Mouse (Mus musculus): ENCODE results near the gene Lrrc74b. TPM values are rescaled to one million over a fixed set of nuclear protein-coding genes. Genes with fewer than 3 reads are reported as not detected.
A peak's percentile ranks its signal among the peaks of the same experiment; 100 is the strongest.

Lrrc74b gene
- total RNA-seq, 4 experiments from 2014 or later, result 0.91 to 1.6 (median 1.4) TPM

DNA sequence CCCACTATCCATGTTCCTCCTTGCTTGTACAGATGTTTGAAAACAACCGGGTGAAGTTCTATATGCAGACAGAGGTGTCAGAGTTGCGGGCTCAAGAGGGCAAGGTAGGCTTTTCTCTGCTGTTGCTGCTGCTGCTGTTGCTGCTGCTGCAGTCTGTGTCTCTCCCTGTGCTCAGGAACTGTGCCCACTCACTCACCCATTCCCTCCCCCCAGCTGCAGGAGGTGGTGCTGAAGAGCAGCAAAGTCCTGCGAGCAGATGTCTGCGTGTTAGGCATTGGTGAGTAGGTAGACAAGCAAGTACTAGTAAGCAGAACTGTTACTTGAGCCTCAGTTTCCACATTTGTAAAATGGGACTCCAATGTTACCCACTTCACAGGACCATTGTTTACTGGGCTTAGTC, 58.4 kb downstream of the Lrrc74b start:
- no peak for DNase-seq (ENCODE audit: low spot score in 2 of 2)

- DNase-seq (ENCODE audit: low spot score in 2 of 2), result no peak
These were observed 61.7 kb downstream of the Lrrc74b start for GRCm38 (mm10) chr16:17499249-17499883.

GRCm38 (mm10) chr16:17496499-17497305, 64.3 kb downstream of the Lrrc74b start:
- peak; percentile 91 to 92 for DNase-seq (ENCODE audit: low spot score in 2 of 2)

Other genes with a start within 250 kb of the Lrrc74b start
- 1 to 10 TPM; 1.6 to 2.6 (median 2.2) TPM for gene Serpind1, start 229.9 kb downstream of the Lrrc74b start, total RNA-seq (2022)
- gene Snap29, start 155.3 kb downstream of the Lrrc74b start, total RNA-seq (2022), result 10 to 100 TPM; 19.5 to 21.6 (median 20.7) TPM
- gene Pi4ka, start 154.9 kb downstream of the Lrrc74b start, total RNA-seq (2022), result 100 to 1,000 TPM; 261 to 306 (median 301) TPM
- gene Crkl, start 109.3 kb downstream of the Lrrc74b start, total RNA-seq (2022), result 10 to 100 TPM; 35.3 to 49.3 (median 38.4) TPM
- 100 to 1,000 TPM in 2 of 4 experiments, 10 to 100 TPM in 2; 92.5 to 137 (median 109) TPM for gene Aifm3, start 71.6 kb downstream of the Lrrc74b start, total RNA-seq (2022)
- gene Lztr1, start 52.6 kb downstream of the Lrrc74b start, total RNA-seq (2022), result 100 to 1,000 TPM; 194 to 222 (median 203) TPM
- gene Thap7, start 30.1 kb downstream of the Lrrc74b start, total RNA-seq (2022), result 10 to 100 TPM; 42.9 to 47.0 (median 45.1) TPM
- 1 to 10 TPM; 1.2 to 1.9 (median 1.6) TPM for gene P2rx6, start 638 bp upstream of the Lrrc74b start, total RNA-seq (2022)
- gene Slc7a4, start 22.0 kb upstream of the Lrrc74b start, total RNA-seq (2022), result 100 to 1,000 TPM in 2 of 4 experiments, 10 to 100 TPM in 2; 80.6 to 117 (median 97.4) TPM
- 10 to 100 TPM; 51.8 to 70.7 (median 60.0) TPM for gene Smpd4, start 58.1 kb upstream of the Lrrc74b start, total RNA-seq (2022)
- gene Ccdc74a, start 85.2 kb upstream of the Lrrc74b start, total RNA-seq (2022), result 10 to 100 TPM; 29.8 to 42.6 (median 41.3) TPM
- 10 to 100 TPM; 72.6 to 84.6 (median 78.3) TPM for gene Med15, start 171.6 kb upstream of the Lrrc74b start, total RNA-seq (2022)
- 100 to 1,000 TPM in 2 of 4 experiments, 10 to 100 TPM in 2; 95.8 to 105 (median 101) TPM for gene Klhl22, start 198.4 kb upstream of the Lrrc74b start, total RNA-seq (2022)
- gene Scarf2, start 236.0 kb upstream of the Lrrc74b start, total RNA-seq (2022), result 1 to 10 TPM; 1.9 to 4.7 (median 3.0) TPM